Mouse (Mus musculus) heart, adult 11 months (tissue): Measurements from ENCODE around the gene Pxdc1.

Source experiments
- DNase-seq: peaks from one replicate; pipeline ENCODE4 v3.0.0; 2022

Pxdc1 gene

GRCm38 (mm10) chr13:34653391-34653790, at the start of gene Pxdc1:
Pxdc1 (minus strand) TSS chr13:34653486.
- DNase-seq = peak; percentile 96

GRCm38 (mm10) chr13:34700630-34701029, 47.3 kb upstream of the Pxdc1 start:
- peak; percentile 28 for DNase-seq

- peak; percentile 18 for DNase-seq
Measured at GRCm38 (mm10) chr13:34700091-34700490, 46.8 kb upstream of the Pxdc1 start.

GRCm38 (mm10) chr13:34696734-34697332, 43.5 kb upstream of the Pxdc1 start:
- DNase-seq = peak; percentile 58

GRCm38 (mm10) chr13:34693111-34693510, 39.8 kb upstream of the Pxdc1 start:
- DNase-seq = no peak

GRCm38 (mm10) chr13:34691049-34691448, 37.8 kb upstream of the Pxdc1 start:
- DNase-seq = peak; percentile 55

- DNase-seq = peak; percentile 69
Measured at GRCm38 (mm10) chr13:34685008-34685765, 31.9 kb upstream of the Pxdc1 start.

GRCm38 (mm10) chr13:34683762-34684488, 30.6 kb upstream of the Pxdc1 start:
- peak; percentile 95 for DNase-seq

GRCm38 (mm10) chr13:34683270-34683669, 30.0 kb upstream of the Pxdc1 start:
- no peak for DNase-seq

- DNase-seq = peak; percentile 72
Measured at GRCm38 (mm10) chr13:34676507-34676906, 23.2 kb upstream of the Pxdc1 start.

GRCm38 (mm10) chr13:34675847-34676383, 22.6 kb upstream of the Pxdc1 start:
- peak; percentile 45 for DNase-seq

GRCm38 (mm10) chr13:34673354-34673753, 20.1 kb upstream of the Pxdc1 start:
- DNase-seq = peak; percentile 57

GRCm38 (mm10) chr13:34669919-34670865, 16.9 kb upstream of the Pxdc1 start:
- peak; percentile 75 for DNase-seq

- DNase-seq = peak; percentile 91
Measured at GRCm38 (mm10) chr13:34667197-34667596, 13.9 kb upstream of the Pxdc1 start.

- peak; percentile 1 for DNase-seq
Measured at GRCm38 (mm10) chr13:34665074-34665473, 11.8 kb upstream of the Pxdc1 start.

- peak; percentile 11 for DNase-seq
Measured at GRCm38 (mm10) chr13:34663762-34664161, 10.5 kb upstream of the Pxdc1 start.

- DNase-seq = peak; percentile 24
Measured at GRCm38 (mm10) chr13:34659507-34659906, 6.2 kb upstream of the Pxdc1 start.

- DNase-seq = no peak
Measured at GRCm38 (mm10) chr13:34656351-34656750, 3.1 kb upstream of the Pxdc1 start.

- DNase-seq = peak; percentile 99
Measured at GRCm38 (mm10) chr13:34652353-34653241, 689 bp downstream of the Pxdc1 start.

- no peak for DNase-seq
Measured at GRCm38 (mm10) chr13:34652016-34652352, 1.3 kb downstream of the Pxdc1 start.

GRCm38 (mm10) chr13:34651474-34651991, 1.8 kb downstream of the Pxdc1 start:
- DNase-seq = peak; percentile 98
